Comparison of ENCODE assay signal across 12 mouse cellular contexts in genomic region chr10:80606306-80606705, GRCm38 (mm10). TPM values are rescaled to one million over a fixed set of nuclear protein-coding genes. Genes with fewer than 3 reads are reported as not detected.
DNase-seq lines count a peak whose midpoint lies in the region; ATAC-seq and TF ChIP-seq lines count a peak whose summit lies in the region.
"Had no signal": no experiment of that assay in that cellular context is flagged by ENCODE, and none has a peak within 500 bp of the region (broad histone marks: within the 10 kb centered on the region; RNA-seq: fewer than 3 reads in every experiment).

No protein-coding gene starts in this region.

- H3K4me1 ChIP-seq in ES-Bruce4 (ENCODE audit: control insufficient read depth, insufficient read depth, low read length): peaks cover 8% of the 10 kb centered on the region
- peaks cover 76% of the 10 kb centered on the region for H3K4me1 ChIP-seq in thymus, adult 2 months (replicated peaks; ENCODE audit: control insufficient read depth, insufficient read depth, low read length)

- no peaks in the 10 kb centered on the region for H3K27me3 ChIP-seq in ES-Bruce4 (ENCODE audit: control insufficient read depth, insufficient read depth, low read length, poor library complexity, severe bottlenecking)
- no peaks in the 10 kb centered on the region for H3K27me3 ChIP-seq in thymus, adult 2 months (ENCODE audit: control insufficient read depth, insufficient read depth, low read length)
- H3K27me3 ChIP-seq: hindbrain, embryonic 13.5 days; liver, embryonic 15.5 days; megakaryocyte, embryonic 14.5 days had no signal

- H3K27ac ChIP-seq in ES-Bruce4 (ENCODE audit: insufficient read depth, low read length): peak overlapping the region; percentile 22; the same call in 1 of the 2 replicates
- H3K27ac ChIP-seq in thymus, adult 2 months (ENCODE audit: control insufficient read depth, insufficient read depth, low read length): no peak overlapping the region
- H3K27ac ChIP-seq: hindbrain, embryonic 13.5 days; liver, embryonic 15.5 days had no signal

- H3K9me3 ChIP-seq in ES-Bruce4 (replicated peaks; ENCODE audit: control insufficient read depth, insufficient read depth, low read length, poor library complexity, severe bottlenecking): no peaks in the 10 kb centered on the region
- H3K9me3 ChIP-seq: hindbrain, embryonic 13.5 days; liver, embryonic 15.5 days; megakaryocyte, embryonic 14.5 days had no signal

- TF ChIP-seq POLR2A in ES-Bruce4 (IDR thresholded peaks at IDR 0.05; ENCODE audit: insufficient read depth, low read length): no peak
- peak; percentile 42; the same call in 1 of the 2 replicates for TF ChIP-seq POLR2A in thymus, adult 2 months (IDR thresholded peaks at IDR 0.05; ENCODE audit: control insufficient read depth, extremely low read depth, insufficient read depth, low read length, poor library complexity)

- no peak for TF ChIP-seq CTCF in ES-Bruce4 (IDR thresholded peaks at IDR 0.05; ENCODE audit: low read depth, low read length)
- 0 out of 2 replicates have a peak, but pooled peaks have one; percentile 44 for TF ChIP-seq CTCF in thymus, adult 2 months (IDR thresholded peaks at IDR 0.05; ENCODE audit: borderline replicate concordance, control insufficient read depth, extremely low read depth, insufficient read depth, low read length, poor library complexity)

- peak overlapping the region; percentile 62 for H3K4me3 ChIP-seq in ES-Bruce4 (ENCODE audit: low read depth, low read length)
- peak overlapping the region; percentile 28 for H3K4me3 ChIP-seq in thymus, adult 2 months (ENCODE audit: control insufficient read depth, insufficient read depth, low read length)
- H3K4me3 ChIP-seq: erythroblast, embryonic 14.5 days; hindbrain, embryonic 13.5 days; liver, embryonic 15.5 days; megakaryocyte, embryonic 14.5 days had no signal

- H3K36me3 ChIP-seq in ES-Bruce4 (ENCODE audit: control insufficient read depth, insufficient read depth, low read length, poor library complexity, severe bottlenecking): no peaks in the 10 kb centered on the region
- H3K36me3 ChIP-seq in thymus, adult 2 months (ENCODE audit: control insufficient read depth, insufficient read depth, low read length): no peaks in the 10 kb centered on the region

- peak; percentile 46 for DNase-seq in kidney, postnatal 10 days
- DNase-seq in kidney, adult 18-20 months: no peak
- DNase-seq in induced T-regulatory cell, adult 2 months (ENCODE audit: low read depth): peak; percentile 83
- peak; percentile 65 for DNase-seq in thymus, adult 2 months
- no peak for DNase-seq in heart, adult 11 months
- DNase-seq in ovary, postnatal 36 days (ENCODE audit: low spot score): no peak

- 33% methylated on average over 23 of the region's 23 CpGs for WGBS in thymus, adult 2 months

- no peak for ATAC-seq in erythroblast, adult 5-6 weeks (replicated peaks; ENCODE audit: low FRiP score, poor library complexity, severe bottlenecking)

- TF ChIP-seq EP300 in ES-Bruce4 (IDR thresholded peaks at IDR 0.05; ENCODE audit: insufficient read depth, low read depth, low read length): no peak

- peak overlapping the region; percentile 32 for H3K9ac ChIP-seq in ES-Bruce4 (ENCODE audit: low read depth, poor library complexity, severe bottlenecking)
- H3K9ac ChIP-seq: hindbrain, embryonic 13.5 days; liver, embryonic 15.5 days had no signal

RNA-seq across cellular contexts. Expression of gene Gm49322, which starts 0.5 kb away (rescaled TPM):
- polyA plus RNA-seq in ES-Bruce4 (2011; ENCODE audit: insufficient read depth, insufficient read length, low read depth, missing spikeins): 2.4 and 2.8 TPM in 2 replicates
- polyA plus RNA-seq in thymus, adult 2 months (2012; rRNA removed): 7.5 and 8.1 TPM in 2 replicates
- total RNA-seq in erythroblast, adult 5-6 weeks (2015; ENCODE audit: low replicate concordance): 0.21 TPM in 1 of 2 replicates, not detected in the other
- not detected in 2 replicates for total RNA-seq in erythroblast, adult 5-6 weeks (2017; ENCODE audit: low replicate concordance)

RNA-seq across cellular contexts. Expression of gene Adat3, which starts 3.6 kb away (rescaled TPM):
- polyA plus RNA-seq in ES-Bruce4 (2011; ENCODE audit: insufficient read depth, insufficient read length, low read depth, missing spikeins): 3.6 and 5.4 TPM in 2 replicates
- polyA plus RNA-seq in thymus, adult 2 months (2012; rRNA removed): 42.9 and 48.2 TPM in 2 replicates
- not detected in 2 replicates for total RNA-seq in erythroblast, adult 5-6 weeks (2015; ENCODE audit: low replicate concordance)
- total RNA-seq in erythroblast, adult 5-6 weeks (2017; ENCODE audit: low replicate concordance): 0.94 TPM in 1 of 2 replicates, not detected in the other

RNA-seq across cellular contexts. Expression of gene Scamp4, which starts 3.6 kb away (rescaled TPM):
- polyA plus RNA-seq in ES-Bruce4 (2011; ENCODE audit: insufficient read depth, insufficient read length, low read depth, missing spikeins): 58.4 and 68.9 TPM in 2 replicates
- polyA plus RNA-seq in thymus, adult 2 months (2012; rRNA removed): 151 and 156 TPM in 2 replicates
- 7.3 and 14.0 TPM in 2 replicates for total RNA-seq in erythroblast, adult 5-6 weeks (2015; ENCODE audit: low replicate concordance)
- total RNA-seq in erythroblast, adult 5-6 weeks (2017; ENCODE audit: low replicate concordance): 2.6 and 3.1 TPM in 2 replicates

RNA-seq across cellular contexts. Expression of gene Abhd17a, which starts 16.2 kb away (rescaled TPM):
- polyA plus RNA-seq in ES-Bruce4 (2011; ENCODE audit: insufficient read depth, insufficient read length, low read depth, missing spikeins): 35.8 and 49.5 TPM in 2 replicates
- 310 and 359 TPM in 2 replicates for polyA plus RNA-seq in thymus, adult 2 months (2012; rRNA removed)
- 23.6 and 66.1 TPM in 2 replicates for total RNA-seq in erythroblast, adult 5-6 weeks (2015; ENCODE audit: low replicate concordance)
- total RNA-seq in erythroblast, adult 5-6 weeks (2017; ENCODE audit: low replicate concordance): 2.0 and 7.7 TPM in 2 replicates

RNA-seq across cellular contexts. Expression of gene Csnk1g2, which starts 16.3 kb away (rescaled TPM):
- polyA plus RNA-seq in ES-Bruce4 (2011; ENCODE audit: insufficient read depth, insufficient read length, low read depth, missing spikeins): 82.7 and 84.6 TPM in 2 replicates
- polyA plus RNA-seq in thymus, adult 2 months (2012; rRNA removed): 492 and 499 TPM in 2 replicates
- total RNA-seq in erythroblast, adult 5-6 weeks (2015; ENCODE audit: low replicate concordance): 25.5 and 25.6 TPM in 2 replicates
- total RNA-seq in erythroblast, adult 5-6 weeks (2017; ENCODE audit: low replicate concordance): 28.2 and 28.9 TPM in 2 replicates

Comparison
In these comparisons a context has a peak if more than half of its experiments do, and no peak if none do; other contexts are left out.
1. DNase-seq: peak in kidney, postnatal 10 days (single experiment), induced T-regulatory cell, adult 2 months (single experiment) and thymus, adult 2 months (single experiment); none in kidney, adult 18-20 months (single experiment), heart, adult 11 months (single experiment) and ovary, postnatal 36 days (single experiment).